Mouse (Mus musculus) heart, adult 2 months (tissue): ENCODE results near the gene Mmp24.

Experiments used
- CTCF ChIP-seq: fragments of 200-600 bp; IDR thresholded peaks from 2 replicates; pipeline ENCODE4 v1.8.1; 2022; ENCODE audit warnings: antibody characterized with exemption, mild to moderate bottlenecking, moderate library complexity
- EP300 ChIP-seq: fragments of 200-500 bp; IDR thresholded peaks from 2 replicates; pipeline ENCODE4 v1.6.1; 2011; ENCODE audit warnings: low read depth, low read length, control low read depth; ENCODE audit not compliant: insufficient read depth
- POLR2A ChIP-seq: fragments of 200-500 bp; IDR thresholded peaks from 2 replicates; pipeline ENCODE4 v1.6.1; 2011; ENCODE audit warnings: mild to moderate bottlenecking, low read depth, low read length, control low read depth; ENCODE audit not compliant: insufficient read depth

DNA sequence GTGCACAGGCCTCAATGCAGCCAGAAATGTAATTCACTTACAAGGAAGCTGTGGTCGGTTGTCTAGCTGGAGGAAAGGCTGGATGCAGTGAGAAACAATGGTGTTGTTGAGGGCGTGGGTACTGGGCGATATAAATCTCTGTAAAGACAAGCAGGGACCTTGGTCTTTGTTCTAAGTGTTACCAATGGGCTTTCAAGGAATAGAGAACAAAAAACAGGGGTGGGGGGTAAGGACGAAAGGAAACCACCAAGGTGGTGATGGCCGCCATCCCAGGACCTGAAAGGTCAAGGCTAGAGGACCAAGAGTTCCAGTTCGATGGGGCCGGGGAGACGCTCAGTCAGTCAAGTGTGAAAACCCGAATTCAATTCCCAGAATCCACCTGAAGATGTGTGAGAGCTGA is 37.3 kb upstream of the Mmp24 start:
- TF ChIP-seq EP300, result no peak
- no peak for TF ChIP-seq POLR2A
- TF ChIP-seq CTCF, result no peak
